Mouse (Mus musculus): ENCODE measurements at regions not wholly inside any gene's neighbourhood (a gene's known extent, or its start where the extent isn't known, plus 50 kb on each side); places are given as distances from the start of the nearest gene placed in this dataset.

- peak; percentile 69 for DNase-seq (ENCODE audit: low read depth)
Observed at GRCm38 (mm10) chrX:33416321-33416720, 103.1 kb downstream of the Btbd35f12 start.
